In the genomic region with DNA sequence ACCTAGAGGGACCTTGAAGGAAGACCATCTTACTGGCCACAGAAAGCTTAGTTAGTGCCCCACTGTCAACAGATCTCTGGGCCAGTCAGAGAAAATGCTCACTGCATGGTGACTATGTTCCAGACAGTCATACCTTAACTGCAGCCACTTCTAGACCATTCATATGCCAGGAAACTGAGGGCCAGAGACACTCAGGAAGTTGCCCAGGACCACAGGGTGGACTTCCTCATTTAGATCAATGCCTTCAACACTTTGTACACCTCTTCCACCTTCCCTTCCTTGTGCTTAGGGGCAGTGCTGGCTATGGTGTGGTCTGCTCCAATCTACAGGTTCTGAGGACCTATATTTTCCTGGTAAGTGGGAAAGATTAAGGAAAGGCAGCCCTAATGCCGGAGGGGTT, we compare ENCODE assay signal across 42 mouse cellular contexts. TPM values are rescaled to one million over a fixed set of nuclear protein-coding genes. Genes with fewer than 3 reads are reported as not detected.
"Had no signal": no experiment of that assay in that cellular context is flagged by ENCODE, and none has a peak within 500 bp of the region (broad histone marks: within the 10 kb centered on the region; RNA-seq: fewer than 3 reads in every experiment).

No protein-coding gene starts in this region.

- DNase-seq: gastrocnemius, adult 2 months; gastrocnemius, postnatal 10 days; gastrocnemius, postnatal 25 days; heart, adult 11 months; heart, postnatal 10 days; heart, postnatal 4 days; kidney, adult 18-20 months; kidney, adult 8-10 months; kidney, postnatal 10 days; kidney, postnatal 36 days; layer of hippocampus, adult 9-11 months; layer of hippocampus, postnatal 36 days; liver; liver, embryonic 13.5 days had no signal

- H3K9me3 ChIP-seq: heart, embryonic 10.5 days; heart, embryonic 12.5 days; hindbrain, embryonic 13.5 days; hindbrain, embryonic 15.5 days; limb, embryonic 10.5 days; limb, embryonic 12.5 days; liver, embryonic 13.5 days; liver, embryonic 15.5 days had no signal

- H3K4me2 ChIP-seq: heart, embryonic 12.5 days; hindbrain, embryonic 13.5 days; hindbrain, embryonic 15.5 days; limb, embryonic 12.5 days; liver, embryonic 11.5 days; liver, embryonic 13.5 days; liver, embryonic 15.5 days had no signal

- H3K36me3 ChIP-seq: heart, embryonic 10.5 days; heart, embryonic 12.5 days; hindbrain, embryonic 13.5 days; hindbrain, embryonic 15.5 days; limb, embryonic 10.5 days; liver, embryonic 13.5 days; liver, embryonic 15.5 days had no signal

- H3K9ac ChIP-seq: heart, embryonic 12.5 days; hindbrain, embryonic 13.5 days; hindbrain, embryonic 15.5 days; limb, embryonic 12.5 days; liver, embryonic 13.5 days; liver, embryonic 15.5 days had no signal

- H3K27me3 ChIP-seq: hindbrain, embryonic 13.5 days; hindbrain, embryonic 15.5 days; limb, embryonic 12.5 days; liver, embryonic 13.5 days; liver, embryonic 15.5 days had no signal

- H3K4me3 ChIP-seq: gastrocnemius, adult 2 months; heart, embryonic 10.5 days; heart, embryonic 12.5 days; hindbrain, embryonic 13.5 days; hindbrain, embryonic 15.5 days; limb, embryonic 10.5 days; limb, embryonic 12.5 days; liver, embryonic 13.5 days; liver, embryonic 15.5 days had no signal

- ATAC-seq: hindbrain, postnatal 0 days; intestine, embryonic 16.5 days had no signal

- H3K27ac ChIP-seq: gastrocnemius, adult 2 months; heart, embryonic 10.5 days; hindbrain, embryonic 13.5 days; hindbrain, embryonic 15.5 days; hindbrain, postnatal 0 days; limb, embryonic 10.5 days; limb, embryonic 12.5 days; liver, embryonic 13.5 days; liver, embryonic 15.5 days had no signal

RNA-seq across cellular contexts. Expression of a gene that starts 43.3 kb away (rescaled TPM):
- total RNA-seq: gastrocnemius, adult 2 months; gastrocnemius, postnatal 10 days; gastrocnemius, postnatal 25 days; gastrocnemius, postnatal 4 days; heart, adult 8-10 months; heart, postnatal 10 days; heart, postnatal 25 days; heart, postnatal 4 days; hindbrain, postnatal 0 days; layer of hippocampus, adult 18-20 months; layer of hippocampus, adult 8-10 months; layer of hippocampus, postnatal 14 days; layer of hippocampus, postnatal 36 days; left cerebral cortex, adult 18-20 months; left cerebral cortex, adult 8-10 months; left cerebral cortex, postnatal 10 days; left cerebral cortex, postnatal 36 days had no signal
- polyA plus RNA-seq: heart, embryonic 10.5 days; heart, embryonic 12.5 days; heart, embryonic 14.5 days; heart, embryonic 16.5 days; hindbrain, embryonic 11.5 days; hindbrain, embryonic 13.5 days; hindbrain, embryonic 15.5 days; hindbrain, postnatal 0 days; intestine, embryonic 14.5 days; intestine, embryonic 16.5 days; kidney, embryonic 14.5 days; kidney, embryonic 16.5 days; large intestine, adult 2 months; limb, embryonic 10.5 days; limb, embryonic 12.5 days; limb, embryonic 14.5 days; liver, embryonic 11.5 days; liver, embryonic 13.5 days; liver, embryonic 15.5 days had no signal
